Mouse (Mus musculus) liver, embryonic 11.5 days (tissue): ENCODE results near the gene Spns1. TPM values are rescaled to one million over a fixed set of nuclear protein-coding genes. Genes with fewer than 3 reads are reported as not detected.

Source experiments
- ATAC-seq: fragments of 200-750 bp; cut with Nextera tagmentation; replicated peaks from 2 replicates; pipeline ENCODE4 v1.8.0; 2017; ENCODE audit warnings: moderate number of reproducible peaks, mild to moderate bottlenecking, moderate TSS enrichment, moderate library complexity; ENCODE audit not compliant: low FRiP score
- DNase-seq: peaks from one replicate; pipeline ENCODE4 v3.0.0-alpha.2; 2017; ENCODE audit warnings: low spot score
- H3K27ac ChIP-seq: fragments of 300-500 bp; sonication (generic); 2 replicates; pipeline ENCODE4 v1.5.1; 2014; ENCODE audit warnings: mild to moderate bottlenecking, low read depth, low read length, control low read depth
- H3K27me3 ChIP-seq: fragments of 300-500 bp; sonication (generic); replicated peaks from 2 replicates; pipeline ENCODE4 v1.6.1; 2014; ENCODE audit warnings: low read length, mixed read lengths; ENCODE audit not compliant: control insufficient read depth, insufficient read depth
- H3K36me3 ChIP-seq: fragments of 300-500 bp; sonication (generic); 2 replicates; pipeline ENCODE4 v1.6.1; 2014; ENCODE audit warnings: mild to moderate bottlenecking, low read length, moderate library complexity, mixed read lengths; ENCODE audit not compliant: control insufficient read depth, insufficient read depth
- H3K4me1 ChIP-seq: fragments of 300-500 bp; sonication (generic); replicated peaks from 2 replicates; pipeline ENCODE4 v1.6.1; 2014; ENCODE audit warnings: low read length, mixed read lengths; ENCODE audit not compliant: control insufficient read depth, insufficient read depth
- H3K4me2 ChIP-seq: fragments of 300-500 bp; sonication (generic); 2 replicates; pipeline ENCODE4 v1.6.1; 2014; ENCODE audit warnings: mild to moderate bottlenecking, control low read depth, moderate library complexity
- H3K4me3 ChIP-seq: fragments of 300-500 bp; sonication (generic); 2 replicates; pipeline ENCODE4 v1.5.1; 2014; ENCODE audit warnings: low read depth, low read length, control low read depth
- H3K9ac ChIP-seq: fragments of 300-500 bp; sonication (generic); 2 replicates; pipeline ENCODE4 v1.6.1; 2014; ENCODE audit warnings: low read depth, low read length, control low read depth
- H3K9me3 ChIP-seq: fragments of 300-500 bp; sonication (generic); 2 replicates; pipeline ENCODE4 v1.6.1; 2016; ENCODE audit warnings: low read length, inconsistent platforms, mixed read lengths; ENCODE audit not compliant: control insufficient read depth
- WGBS: fragments of 180-500 bp; shearing (Covaris S2); extraction: QIAGEN DNeasy Blood & Tissue Kit; methylation state at CpG from one replicate; pipeline ENCODE4 v1.1.7; 2014; 5-methylcytosine and 5-hydroxymethylcytosine counted together
- polyA plus RNA-seq: library from polyadenylated mRNA; unstranded; fragments of >200 nt; fragmentation: Nextera tagmentation; extraction: Ambion mirVana; gene quantifications from 2 replicates; pipeline ENCODE4 v1.2.1, GENCODE M21; 2014

Gene Spns1
- polyA plus RNA-seq, 1 experiment from 2014 or later, result 43.8 TPM

GRCm38 (mm10) chr7:126363038-126363437 is 14.2 kb downstream of the Spns1 start:
- Histone ChIP-seq H3K27ac (no peak overlapping the region), H3K27me3 (no peaks in the 10 kb centered on the region), H3K4me1 (no peaks in the 10 kb centered on the region), H3K4me2 (no peak overlapping the region), H3K36me3 (no peaks in the 10 kb centered on the region), H3K9me3 (no peaks in the 10 kb centered on the region), H3K9ac (0 out of 2 replicates have a peak overlapping the region, but pooled peaks have one; percentile 16), H3K4me3 (no peak overlapping the region)
- 57% methylated on average over 6 of the region's 6 CpGs for WGBS
- 0 out of 2 replicates have a peak, but pooled peaks have one; percentile 41 for ATAC-seq
- no peak for DNase-seq

- no peak overlapping the region for H3K4me3 ChIP-seq
- ATAC-seq (no peak), DNase-seq (no peak)
- no peak overlapping the region for H3K27ac ChIP-seq
- H3K4me2 ChIP-seq, result no peak overlapping the region; the same call in 1 of the 2 replicates
- no peak overlapping the region for H3K9ac ChIP-seq
- H3K27me3 ChIP-seq, result no peaks in the 10 kb centered on the region
- peaks cover 30% of the 10 kb centered on the region for H3K4me1 ChIP-seq
- no peaks in the 10 kb centered on the region for H3K36me3 ChIP-seq
- 64% methylated on average over 13 of the region's 13 CpGs for whole genome bisulfite sequencing
- no peaks in the 10 kb centered on the region for H3K9me3 ChIP-seq
Measured at GRCm38 (mm10) chr7:126359049-126359448, 18.2 kb downstream of the Spns1 start.

- Histone ChIP-seq H3K27me3 (no peaks in the 10 kb centered on the region), H3K36me3 (no peaks in the 10 kb centered on the region), H3K4me2 (no peak overlapping the region), H3K9me3 (no peaks in the 10 kb centered on the region), H3K27ac (no peak overlapping the region), H3K4me1 (peaks cover 33% of the 10 kb centered on the region), H3K4me3 (no peak overlapping the region), H3K9ac (no peak overlapping the region)
- no peak for DNase-seq
- ATAC-seq, result no peak
- 91% methylated on average over 9 of the region's 9 CpGs for WGBS
Measured at GRCm38 (mm10) chr7:126358413-126358812, 18.8 kb downstream of the Spns1 start.

- WGBS, result 75% methylated on average over 6 of the region's 6 CpGs
- no peaks in the 10 kb centered on the region for H3K9me3 ChIP-seq
Measured at GRCm38 (mm10) chr7:126357838-126358237, 19.4 kb downstream of the Spns1 start.

GRCm38 (mm10) chr7:126356793-126357591 is 20.3 kb downstream of the Spns1 start:
- Histone ChIP-seq H3K9ac (peak overlapping the region; percentile 48; the same call in 1 of the 2 replicates), H3K4me3 (no peak overlapping the region), H3K4me2 (peak overlapping the region; percentile 53), H3K4me1 (peaks cover 33% of the 10 kb centered on the region), H3K27me3 (no peaks in the 10 kb centered on the region), H3K9me3 (no peaks in the 10 kb centered on the region), H3K36me3 (no peaks in the 10 kb centered on the region), H3K27ac (peak overlapping the region; percentile 58)
- DNase-seq, result no peak
- ATAC-seq, result peak; percentile 81
- WGBS, result 33% methylated on average over 7 of the region's 7 CpGs

More at GRCm38 (mm10) chr7:126357838-126358237, 19.4 kb downstream of the Spns1 start:
- no peak for DNase-seq
- no peak overlapping the region for H3K9ac ChIP-seq
- ATAC-seq, result no peak
- no peak overlapping the region for H3K4me2 ChIP-seq
- H3K27me3 ChIP-seq, result no peaks in the 10 kb centered on the region
- H3K27ac ChIP-seq, result no peak overlapping the region; the same call in 1 of the 2 replicates
- no peaks in the 10 kb centered on the region for H3K36me3 ChIP-seq
- peaks cover 33% of the 10 kb centered on the region for H3K4me1 ChIP-seq
- no peak overlapping the region for H3K4me3 ChIP-seq

- 41% methylated on average over 5 of the region's 5 CpGs for WGBS
- peak overlapping the region; percentile 53; the same call in 1 of the 2 replicates for H3K4me2 ChIP-seq
- H3K4me1 ChIP-seq, result peaks cover 33% of the 10 kb centered on the region
Measured at GRCm38 (mm10) chr7:126355847-126356597, 21.2 kb downstream of the Spns1 start.

GRCm38 (mm10) chr7:126354738-126355614 is 22.3 kb downstream of the Spns1 start:
- Histone ChIP-seq H3K9me3 (no peaks in the 10 kb centered on the region), H3K4me2 (peak overlapping the region; percentile 6; the same call in 1 of the 2 replicates), H3K27me3 (no peaks in the 10 kb centered on the region), H3K4me1 (peaks cover 33% of the 10 kb centered on the region), H3K36me3 (no peaks in the 10 kb centered on the region), H3K9ac (no peak overlapping the region), H3K27ac (peak overlapping the region; percentile 27; the same call in 1 of the 2 replicates), H3K4me3 (no peak overlapping the region)
- WGBS, result 49% methylated on average over 14 of the region's 14 CpGs
- ATAC-seq (peak; percentile 52), DNase-seq (no peak)

More at GRCm38 (mm10) chr7:126355847-126356597, 21.2 kb downstream of the Spns1 start:
- Histone ChIP-seq H3K27me3 (no peaks in the 10 kb centered on the region), H3K9me3 (no peaks in the 10 kb centered on the region), H3K27ac (peak overlapping the region; percentile 27), H3K9ac (no peak overlapping the region; the same call in 1 of the 2 replicates), H3K36me3 (no peaks in the 10 kb centered on the region), H3K4me3 (no peak overlapping the region)
- no peak for ATAC-seq
- no peak for DNase-seq

- H3K4me2 ChIP-seq, result no peak overlapping the region
- H3K4me1 ChIP-seq, result peaks cover 33% of the 10 kb centered on the region
- no peak overlapping the region for H3K27ac ChIP-seq
- H3K27me3 ChIP-seq, result no peaks in the 10 kb centered on the region
- 78% methylated on average over 3 of the region's 3 CpGs for WGBS
- H3K9ac ChIP-seq, result no peak overlapping the region
- H3K9me3 ChIP-seq, result no peaks in the 10 kb centered on the region
- H3K36me3 ChIP-seq, result no peaks in the 10 kb centered on the region
- ATAC-seq (no peak), DNase-seq (no peak)
- no peak overlapping the region for H3K4me3 ChIP-seq
Measured at GRCm38 (mm10) chr7:126353994-126354365, 23.3 kb downstream of the Spns1 start.
